Mouse (Mus musculus): ENCODE data around the gene Rufy2. TPM values are rescaled to one million over a fixed set of nuclear protein-coding genes. Genes with fewer than 3 reads are reported as not detected.

Gene Rufy2
- 0.43 TPM in 1 of 2 replicates, not detected in the other for polyA plus RNA-seq (2012; ENCODE audit: insufficient read depth, low replicate concordance)

DNA sequence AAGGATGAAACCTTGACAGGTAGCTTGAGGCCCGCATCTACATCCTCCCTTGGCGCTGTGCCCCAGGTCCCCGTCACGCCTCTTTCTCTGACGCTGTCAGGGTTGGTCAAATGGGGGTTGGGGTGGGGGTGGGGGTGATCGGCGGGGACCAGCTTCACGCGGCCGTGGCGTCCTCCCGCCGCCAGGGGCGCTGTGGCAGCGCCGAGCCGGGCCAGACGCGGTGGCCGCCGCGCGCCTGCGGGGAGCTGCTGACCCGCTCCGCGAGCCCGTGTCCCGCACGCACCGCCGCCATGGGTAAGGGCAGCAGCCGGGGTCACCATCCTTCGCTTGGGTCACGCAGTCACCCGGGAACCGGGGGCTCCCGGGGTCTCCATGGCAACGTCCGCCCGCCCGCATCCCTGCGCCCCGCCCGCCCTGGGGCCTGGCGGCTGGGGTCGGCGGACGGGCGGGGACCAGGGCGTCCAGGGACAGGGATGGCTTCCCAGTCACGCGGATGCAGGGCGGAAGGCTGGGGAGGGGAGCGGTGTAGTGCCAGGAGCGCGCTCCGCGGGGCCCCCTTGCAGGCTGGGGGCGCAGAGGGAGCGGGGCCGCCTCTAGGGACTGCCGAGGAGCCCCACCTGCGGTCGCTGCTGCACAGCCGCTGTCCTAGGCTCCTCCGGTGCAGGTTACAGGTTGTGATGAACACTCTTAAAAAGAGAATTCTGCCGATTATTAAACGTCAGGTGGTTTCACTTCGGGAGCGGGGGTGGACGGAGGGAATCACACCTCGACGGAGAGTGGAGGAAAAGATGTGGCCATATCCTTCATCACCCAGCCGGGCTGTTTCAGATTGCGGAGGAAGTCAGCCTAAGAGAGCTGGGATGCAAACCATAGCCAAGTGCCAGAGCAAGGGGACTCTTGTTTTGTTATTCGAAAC, at the start of gene Rufy2:
TSS of gene Rufy2 (plus strand) at position 185 of the 916 bp plus-strand sequence.
- Histone ChIP-seq H3K36me3 (replicated peaks; ENCODE audit: low read length) (peaks cover 35% of the 10 kb centered on the region), H3K27me3 (replicated peaks) (no peaks in the 10 kb centered on the region), H3K4me1 (peaks cover 26% of the 10 kb centered on the region), H3K9me3 (no peaks in the 10 kb centered on the region), H3K4me3 (replicated peaks) (peak within 1 kb of the TSS; percentile 97)
- TF ChIP-seq GATA1 (IDR thresholded peaks at IDR 0.05; ENCODE audit: borderline replicate concordance, low read length) (no peak), FLI1 (IDR thresholded peaks at IDR 0.05; ENCODE audit: low read length) (no peak)

GRCm38 (mm10) chr10:62932381-62932780, 47.6 kb upstream of the Rufy2 start:
- peaks cover 74% of the 10 kb centered on the region for H3K36me3 ChIP-seq (replicated peaks; ENCODE audit: low read length)
- no peaks in the 10 kb centered on the region for H3K9me3 ChIP-seq
- H3K4me1 ChIP-seq, result peaks cover 5% of the 10 kb centered on the region; the same call in 1 of the 2 replicates
- no peak for TF ChIP-seq FLI1 (IDR thresholded peaks at IDR 0.05; ENCODE audit: low read length)
- no peak for TF ChIP-seq GATA1 (IDR thresholded peaks at IDR 0.05; ENCODE audit: borderline replicate concordance, low read length)
- H3K27me3 ChIP-seq (replicated peaks), result no peaks in the 10 kb centered on the region
- H3K4me3 ChIP-seq (replicated peaks), result no peak overlapping the region

- H3K4me3 ChIP-seq (replicated peaks), result peak overlapping the region; percentile 57
- TF ChIP-seq GATA1 (IDR thresholded peaks at IDR 0.05; ENCODE audit: borderline replicate concordance, low read length), result no peak
- no peak for TF ChIP-seq FLI1 (IDR thresholded peaks at IDR 0.05; ENCODE audit: low read length)
Observed at GRCm38 (mm10) chr10:62944975-62945580, 34.9 kb upstream of the Rufy2 start.

DNA sequence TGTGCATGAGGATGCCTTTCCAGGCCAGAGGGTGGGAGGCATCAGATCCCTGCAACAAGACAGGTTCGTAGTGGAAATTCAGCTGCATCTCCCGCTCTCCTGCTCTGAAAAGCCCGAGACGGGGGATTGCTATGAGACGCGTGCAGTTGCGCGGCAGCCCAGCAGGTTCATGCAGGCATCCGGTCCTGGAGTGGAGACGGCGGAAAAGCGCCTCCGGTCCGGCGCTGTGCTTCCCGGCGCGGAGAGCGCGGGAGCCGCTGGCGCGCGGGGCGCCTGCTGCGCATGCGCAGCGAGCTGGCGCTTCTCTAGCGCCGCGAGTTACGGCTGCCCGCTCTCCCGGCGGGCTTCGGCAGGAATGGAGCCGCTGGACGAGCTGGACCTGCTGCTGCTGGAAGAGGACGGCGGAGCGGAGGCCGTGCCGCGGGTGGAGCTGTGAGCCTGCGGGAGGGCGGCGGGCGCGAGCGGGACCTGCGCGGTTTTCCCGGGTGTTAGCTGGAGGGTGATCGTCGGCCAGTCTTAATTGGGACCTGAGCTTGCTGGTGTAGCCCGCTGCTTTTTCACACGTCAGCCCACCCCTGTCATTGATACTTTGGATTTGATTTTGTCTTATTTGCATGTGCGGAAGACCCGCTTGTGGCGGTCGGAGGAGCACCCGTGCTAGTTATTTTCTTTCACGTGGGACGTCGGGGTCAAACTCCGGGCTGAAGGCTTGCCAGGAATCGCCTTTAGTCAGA, 33.1 kb upstream of the Rufy2 start, which contains the start of gene Dna2:
TSS of gene Dna2 (plus strand) at position 289 of the 734 bp plus-strand sequence.
- peaks cover 34% of the 10 kb centered on the region for H3K4me1 ChIP-seq
- H3K27me3 ChIP-seq (replicated peaks), result no peaks in the 10 kb centered on the region
- peaks cover 60% of the 10 kb centered on the region for H3K36me3 ChIP-seq (replicated peaks; ENCODE audit: low read length)
- TF ChIP-seq FLI1 (IDR thresholded peaks at IDR 0.05; ENCODE audit: low read length) (no peak), GATA1 (IDR thresholded peaks at IDR 0.05; ENCODE audit: borderline replicate concordance, low read length) (no peak)
- H3K4me3 ChIP-seq (replicated peaks), result peak within 1 kb of the TSS; percentile 95
- no peaks in the 10 kb centered on the region for H3K9me3 ChIP-seq

More at GRCm38 (mm10) chr10:62944975-62945580, 34.9 kb upstream of the Rufy2 start:
- peaks cover 30% of the 10 kb centered on the region for H3K4me1 ChIP-seq
- H3K9me3 ChIP-seq, result peaks cover 4% of the 10 kb centered on the region
- H3K36me3 ChIP-seq (replicated peaks; ENCODE audit: low read length), result peaks cover 61% of the 10 kb centered on the region
- no peaks in the 10 kb centered on the region for H3K27me3 ChIP-seq (replicated peaks)

GRCm38 (mm10) chr10:62948551-62948950, 31.5 kb upstream of the Rufy2 start:
- H3K4me1 ChIP-seq, result peaks cover 34% of the 10 kb centered on the region
- no peak for TF ChIP-seq FLI1 (IDR thresholded peaks at IDR 0.05; ENCODE audit: low read length)
- TF ChIP-seq GATA1 (IDR thresholded peaks at IDR 0.05; ENCODE audit: borderline replicate concordance, low read length), result no peak
- H3K36me3 ChIP-seq (replicated peaks; ENCODE audit: low read length), result peaks cover 57% of the 10 kb centered on the region
- H3K4me3 ChIP-seq (replicated peaks), result peak overlapping the region; percentile 19
- no peaks in the 10 kb centered on the region for H3K9me3 ChIP-seq
- H3K27me3 ChIP-seq (replicated peaks), result no peaks in the 10 kb centered on the region

DNA sequence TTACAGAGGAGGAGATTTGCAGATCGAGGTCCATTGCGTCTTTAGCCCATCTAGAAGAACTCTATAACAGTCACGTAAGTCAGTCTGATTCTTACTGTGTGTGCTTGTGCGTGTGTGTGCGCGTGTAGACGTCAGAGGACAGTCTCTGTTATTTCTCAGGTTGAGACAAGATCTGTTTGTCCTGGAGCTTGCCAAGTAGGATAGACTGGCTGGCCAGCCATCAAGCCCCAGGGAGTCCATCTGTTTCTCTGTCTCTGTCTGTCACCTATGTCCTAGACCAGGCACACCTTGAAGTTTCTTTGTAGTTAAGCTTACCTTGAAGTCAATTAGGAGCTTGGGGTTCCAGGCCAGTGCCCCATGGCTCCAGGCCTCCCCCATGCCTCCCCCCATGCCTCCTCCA, 16.1 kb upstream of the Rufy2 start:
- H3K4me3 ChIP-seq (replicated peaks), result no peak overlapping the region
- TF ChIP-seq GATA1 (IDR thresholded peaks at IDR 0.05; ENCODE audit: borderline replicate concordance, low read length) (no peak), FLI1 (IDR thresholded peaks at IDR 0.05; ENCODE audit: low read length) (no peak)
- peaks cover 90% of the 10 kb centered on the region for H3K36me3 ChIP-seq (replicated peaks; ENCODE audit: low read length)
- no peaks in the 10 kb centered on the region for H3K9me3 ChIP-seq
- no peaks in the 10 kb centered on the region for H3K4me1 ChIP-seq
- H3K27me3 ChIP-seq (replicated peaks), result no peaks in the 10 kb centered on the region

DNA sequence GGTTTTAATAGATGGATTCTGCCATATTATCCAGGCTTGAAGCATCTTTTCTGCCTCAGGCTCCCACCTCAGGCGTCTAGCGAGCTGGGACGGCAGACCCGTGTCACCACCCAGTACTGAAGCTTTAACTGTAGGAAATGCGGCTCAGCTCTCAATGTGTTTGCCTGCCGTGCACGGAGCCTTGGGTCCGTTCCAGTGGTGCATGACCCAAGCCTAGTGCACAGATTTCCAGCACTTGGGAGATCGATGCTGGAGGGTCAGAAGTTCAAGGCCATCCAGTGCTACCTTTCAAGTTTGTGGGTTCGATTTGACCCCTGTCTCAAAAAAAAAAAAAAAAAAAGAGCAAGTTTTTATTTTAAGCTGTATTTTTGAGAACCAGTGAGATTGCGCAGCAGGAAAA, 14.2 kb upstream of the Rufy2 start:
- H3K9me3 ChIP-seq, result no peaks in the 10 kb centered on the region
- H3K4me3 ChIP-seq (replicated peaks), result no peak overlapping the region
- no peaks in the 10 kb centered on the region for H3K4me1 ChIP-seq
- H3K36me3 ChIP-seq (replicated peaks; ENCODE audit: low read length), result peaks cover 89% of the 10 kb centered on the region
- H3K27me3 ChIP-seq (replicated peaks), result no peaks in the 10 kb centered on the region
- TF ChIP-seq FLI1 (IDR thresholded peaks at IDR 0.05; ENCODE audit: low read length) (no peak), GATA1 (IDR thresholded peaks at IDR 0.05; ENCODE audit: borderline replicate concordance, low read length) (no peak)

DNA sequence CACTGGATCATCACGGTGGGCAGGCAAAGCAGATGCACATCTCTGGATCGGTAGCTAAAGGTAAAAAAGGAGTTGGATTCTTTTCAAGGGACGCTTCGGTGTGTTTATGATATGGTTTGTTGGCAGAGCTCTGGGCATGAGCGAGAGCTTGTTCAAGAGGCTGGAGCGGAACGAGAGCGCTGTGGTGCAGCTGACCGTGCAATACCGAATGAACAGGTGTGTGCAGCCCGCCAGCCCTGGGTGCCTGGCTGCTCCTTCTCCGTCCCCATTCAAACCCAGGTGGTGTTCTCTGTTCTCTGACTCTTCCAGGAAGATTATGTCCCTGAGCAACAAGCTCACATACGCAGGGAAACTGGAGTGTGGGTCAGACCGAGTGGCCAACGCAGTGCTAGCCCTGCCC, 13.7 kb upstream of the Rufy2 start:
- no peaks in the 10 kb centered on the region for H3K9me3 ChIP-seq
- TF ChIP-seq GATA1 (IDR thresholded peaks at IDR 0.05; ENCODE audit: borderline replicate concordance, low read length), result no peak
- no peak for TF ChIP-seq FLI1 (IDR thresholded peaks at IDR 0.05; ENCODE audit: low read length)
- no peaks in the 10 kb centered on the region for H3K27me3 ChIP-seq (replicated peaks)
- no peaks in the 10 kb centered on the region for H3K4me1 ChIP-seq
- peaks cover 88% of the 10 kb centered on the region for H3K36me3 ChIP-seq (replicated peaks; ENCODE audit: low read length)
- no peak overlapping the region for H3K4me3 ChIP-seq (replicated peaks)

GRCm38 (mm10) chr10:62971821-62972220, 8.2 kb upstream of the Rufy2 start:
- Histone ChIP-seq H3K27me3 (replicated peaks) (no peaks in the 10 kb centered on the region), H3K4me3 (replicated peaks) (no peak overlapping the region), H3K36me3 (replicated peaks; ENCODE audit: low read length) (peaks cover 73% of the 10 kb centered on the region), H3K4me1 (no peaks in the 10 kb centered on the region), H3K9me3 (no peaks in the 10 kb centered on the region)
- TF ChIP-seq FLI1 (IDR thresholded peaks at IDR 0.05; ENCODE audit: low read length) (no peak), GATA1 (IDR thresholded peaks at IDR 0.05; ENCODE audit: borderline replicate concordance, low read length) (no peak)
